Mouse (Mus musculus) ES-Bruce4 (cell line): ENCODE measurements around the gene Cdc7. TPM values are rescaled to one million over a fixed set of nuclear protein-coding genes. Genes with fewer than 3 reads are reported as not detected.

ENCODE experiments used
- H3K27ac ChIP-seq: 2 replicates; pipeline ENCODE4 v1.5.1; 2012; ENCODE audit warnings: low read length, inconsistent platforms; ENCODE audit not compliant: insufficient read depth
- H3K27me3 ChIP-seq: 2 replicates; pipeline ENCODE4 v1.6.1; 2012; ENCODE audit warnings: mild to moderate bottlenecking, low read length, inconsistent platforms; ENCODE audit not compliant: control insufficient read depth, poor library complexity, insufficient read depth, severe bottlenecking
- H3K36me3 ChIP-seq: 2 replicates; pipeline ENCODE4 v1.6.1; 2012; ENCODE audit warnings: inconsistent platforms, mild to moderate bottlenecking, low read length, moderate library complexity; ENCODE audit not compliant: control insufficient read depth, poor library complexity, insufficient read depth, severe bottlenecking
- H3K4me1 ChIP-seq: one replicate; pipeline ENCODE4 v1.8.1; 2011; ENCODE audit warnings: low read length; ENCODE audit not compliant: control insufficient read depth, insufficient read depth
- H3K4me3 ChIP-seq: 2 replicates; pipeline ENCODE4 v1.5.1; 2011; ENCODE audit warnings: low read depth, mild to moderate bottlenecking, low read length
- H3K9ac ChIP-seq: 2 replicates; pipeline ENCODE4 v1.6.1; 2012; ENCODE audit warnings: low read depth, mild to moderate bottlenecking, inconsistent platforms; ENCODE audit not compliant: poor library complexity, severe bottlenecking
- H3K9me3 ChIP-seq: replicated peaks from 2 replicates; pipeline ENCODE4 v1.6.1; 2012; ENCODE audit warnings: mild to moderate bottlenecking, low read length, inconsistent platforms; ENCODE audit not compliant: control insufficient read depth, poor library complexity, insufficient read depth, severe bottlenecking
- CTCF ChIP-seq: IDR thresholded peaks from one replicate; pipeline ENCODE4 v1.8.1; 2011; ENCODE audit warnings: low read depth, low read length
- EP300 ChIP-seq: IDR thresholded peaks from 2 replicates; pipeline ENCODE4 v1.6.1; 2011; ENCODE audit warnings: low read depth, low read length; ENCODE audit not compliant: insufficient read depth
- POLR2A ChIP-seq: IDR thresholded peaks from one replicate; pipeline ENCODE4 v1.8.1; 2011; ENCODE audit warnings: low read length; ENCODE audit not compliant: insufficient read depth
- polyA plus RNA-seq: library from polyadenylated mRNA; stranded (reverse); fragments of >200 nt; gene quantifications from 2 replicates; pipeline ENCODE4 v1.2.4, GENCODE M21; 2011; ENCODE audit warnings: low read depth; ENCODE audit not compliant: missing spikeins, insufficient read depth, insufficient read length

The Cdc7 gene
- polyA plus RNA-seq, 1 experiment: 49.9 TPM

GRCm38 (mm10) chr5:107016538-107016937 lies 52.4 kb downstream of the Cdc7 start:
- Histone ChIP-seq H3K27me3 (no peaks in the 10 kb centered on the region), H3K4me3 (no peak overlapping the region), H3K9ac (no peak overlapping the region), H3K27ac (no peak overlapping the region), H3K4me1 (no peaks in the 10 kb centered on the region), H3K36me3 (no peaks in the 10 kb centered on the region), H3K9me3 (no peaks in the 10 kb centered on the region)
- TF ChIP-seq EP300 (no peak), CTCF (no peak), POLR2A (no peak)

GRCm38 (mm10) chr5:107017544-107017943 lies 53.4 kb downstream of the Cdc7 start:
- Histone ChIP-seq H3K27ac (no peak overlapping the region), H3K27me3 (no peaks in the 10 kb centered on the region), H3K36me3 (no peaks in the 10 kb centered on the region), H3K4me3 (no peak overlapping the region), H3K9ac (no peak overlapping the region), H3K4me1 (no peaks in the 10 kb centered on the region), H3K9me3 (no peaks in the 10 kb centered on the region)
- TF ChIP-seq CTCF: peak; percentile 69
- TF ChIP-seq EP300: no peak

GRCm38 (mm10) chr5:107019057-107019456 lies 54.9 kb downstream of the Cdc7 start:
- TF ChIP-seq EP300 (no peak), CTCF (no peak), POLR2A (no peak)
- H3K36me3 ChIP-seq: no peaks in the 10 kb centered on the region
- no peak overlapping the region for H3K27ac ChIP-seq
- no peaks in the 10 kb centered on the region for H3K9me3 ChIP-seq
- H3K9ac ChIP-seq: no peak overlapping the region
- no peaks in the 10 kb centered on the region for H3K27me3 ChIP-seq
- no peak overlapping the region for H3K4me3 ChIP-seq
- H3K4me1 ChIP-seq: no peaks in the 10 kb centered on the region

- no peak overlapping the region for H3K27ac ChIP-seq
- H3K9ac ChIP-seq: no peak overlapping the region
- H3K36me3 ChIP-seq: no peaks in the 10 kb centered on the region
- no peaks in the 10 kb centered on the region for H3K9me3 ChIP-seq
- H3K27me3 ChIP-seq: no peaks in the 10 kb centered on the region
- no peaks in the 10 kb centered on the region for H3K4me1 ChIP-seq
- H3K4me3 ChIP-seq: no peak overlapping the region
- TF ChIP-seq CTCF (no peak), POLR2A (no peak), EP300 (no peak)
Observed at GRCm38 (mm10) chr5:107019904-107020303, 55.8 kb downstream of the Cdc7 start.

GRCm38 (mm10) chr5:107020366-107020765 lies 56.2 kb downstream of the Cdc7 start:
- no peaks in the 10 kb centered on the region for H3K9me3 ChIP-seq
- no peak overlapping the region for H3K27ac ChIP-seq
- H3K27me3 ChIP-seq: no peaks in the 10 kb centered on the region
- H3K9ac ChIP-seq: no peak overlapping the region
- H3K4me3 ChIP-seq: no peak overlapping the region
- TF ChIP-seq POLR2A (no peak), CTCF (no peak), EP300 (no peak)
- no peaks in the 10 kb centered on the region for H3K4me1 ChIP-seq
- no peaks in the 10 kb centered on the region for H3K36me3 ChIP-seq

- H3K27me3 ChIP-seq: no peaks in the 10 kb centered on the region
Observed at GRCm38 (mm10) chr5:107021291-107022063, 57.4 kb downstream of the Cdc7 start.

More at GRCm38 (mm10) chr5:107021291-107022063, 57.4 kb downstream of the Cdc7 start:
- Histone ChIP-seq H3K9me3 (no peaks in the 10 kb centered on the region), H3K4me3 (no peak overlapping the region), H3K36me3 (no peaks in the 10 kb centered on the region), H3K27ac (no peak overlapping the region), H3K4me1 (no peaks in the 10 kb centered on the region), H3K9ac (no peak overlapping the region)
- TF ChIP-seq POLR2A (no peak), CTCF (no peak), EP300 (no peak)
